Mouse (Mus musculus) T-helper 17 cell (primary cell): Measurements from ENCODE around the gene Grxcr1.

Experiments
- in situ Hi-C, 2 experiments: fragments of 300-600 bp; cut with MboI, MseI; formaldehyde crosslinking; loops; 1 replicate in 1 of 2; 2 replicates in 1 of 2; pipeline ENCODE4 v1.15.1; 2025; ENCODE audit warnings: high pct_unique_total_duplicates in 2 of 2

Gene Grxcr1

GRCm38 (mm10) chr5:68086535-68087098 is 55.0 kb downstream of the Grxcr1 start:
- in situ Hi-C loops, result no loop called here

- in situ Hi-C loops, result no loop called here
Measured at GRCm38 (mm10) chr5:68087174-68087573, 55.5 kb downstream of the Grxcr1 start.

GRCm38 (mm10) chr5:68093085-68093484 is 61.5 kb downstream of the Grxcr1 start:
- in situ Hi-C loops, result no loop called here

- in situ Hi-C loops, result no loop called here
Measured at GRCm38 (mm10) chr5:68097665-68098624, 66.3 kb downstream of the Grxcr1 start.

GRCm38 (mm10) chr5:68112430-68113036 is 80.9 kb downstream of the Grxcr1 start:
- in situ Hi-C loops, result no loop called here

- in situ Hi-C loops, result loop anchor here (10.0 kb wide), 2 partner anchors 1394 to 1404 kb away; no protein-coding TSS in a partner anchor
Measured at GRCm38 (mm10) chr5:68120880-68121279, 89.2 kb downstream of the Grxcr1 start.

- in situ Hi-C loops, result loop anchor here (10.0 kb wide), 2 partner anchors 1392 to 1402 kb away; no protein-coding TSS in a partner anchor
Measured at GRCm38 (mm10) chr5:68122883-68123282, 91.2 kb downstream of the Grxcr1 start.

GRCm38 (mm10) chr5:68125478-68125877 is 93.8 kb downstream of the Grxcr1 start:
- in situ Hi-C loops, result loop anchor here (10.0 kb wide), 2 partner anchors 1389 to 1399 kb away; no protein-coding TSS in a partner anchor

GRCm38 (mm10) chr5:68128421-68128820 is 96.8 kb downstream of the Grxcr1 start:
- in situ Hi-C loops, result loop anchor here (10.0 kb wide), 2 partner anchors 1386 to 1396 kb away; no protein-coding TSS in a partner anchor

GRCm38 (mm10) chr5:68128821-68129608 is 97.4 kb downstream of the Grxcr1 start:
- in situ Hi-C loops, result loop anchor here (10.0 kb wide), 2 partner anchors 1386 to 1396 kb away; no protein-coding TSS in a partner anchor

GRCm38 (mm10) chr5:68146818-68147217 is 115.2 kb downstream of the Grxcr1 start:
- in situ Hi-C loops, result no loop called here

GRCm38 (mm10) chr5:68149946-68150345 is 118.3 kb downstream of the Grxcr1 start:
- in situ Hi-C loops, result no loop called here

GRCm38 (mm10) chr5:68150347-68151043 is 118.9 kb downstream of the Grxcr1 start:
- in situ Hi-C loops, result no loop called here

- in situ Hi-C loops, result no loop called here
Measured at GRCm38 (mm10) chr5:68162503-68162902, 130.9 kb downstream of the Grxcr1 start.

- in situ Hi-C loops, result no loop called here
Measured at GRCm38 (mm10) chr5:68165954-68166353, 134.3 kb downstream of the Grxcr1 start.
